Mouse (Mus musculus): ENCODE results near the gene Cox4i1. TPM values are rescaled to one million over a fixed set of nuclear protein-coding genes. Genes with fewer than 3 reads are reported as not detected.

Gene Cox4i1
- total and polyA plus RNA-seq, 2 experiments, result 706 to 1,059 TPM

GRCm38 (mm10) chr8:120632969-120633664 lies 34.9 kb upstream of the Cox4i1 start:
- Histone ChIP-seq H3K9ac (ENCODE audit: low read depth, low read length) (peak overlapping the region; percentile 83; the same call in 1 of the 2 replicates), H3K36me3 (ENCODE audit: control insufficient read depth, insufficient read depth, low read length) (no peaks in the 10 kb centered on the region), H3K27ac (replicated peaks; ENCODE audit: insufficient read depth, low read depth, low read length) (no peak overlapping the region), H3K4me3 (ENCODE audit: insufficient read depth, low read depth, low read length) (peak overlapping the region; percentile 66; the same call in 1 of the 2 replicates), H3K27me3 (ENCODE audit: control insufficient read depth, insufficient read depth, low read length) (no peaks in the 10 kb centered on the region), H3K79me2 (ENCODE audit: control insufficient read depth, insufficient read depth, low read length) (no peaks in the 10 kb centered on the region), H3K4me1 (ENCODE audit: control insufficient read depth, insufficient read depth, low read length) (peaks cover 2% of the 10 kb centered on the region; the same call in 1 of the 2 replicates)
- 67% methylated on average over 17 of the region's 17 CpGs for WGBS
- no peak for DNase-seq (ENCODE audit: extremely low read depth, low read depth, low spot score)
- TF ChIP-seq POLR2A (IDR thresholded peaks at IDR 0.05; ENCODE audit: extremely low read depth, insufficient read depth, low read length) (no peak), CTCF (IDR thresholded peaks at IDR 0.05; ENCODE audit: low read depth, low read length) (no peak)

GRCm38 (mm10) chr8:120633665-120634271 lies 34.3 kb upstream of the Cox4i1 start:
- TF ChIP-seq POLR2A (IDR thresholded peaks at IDR 0.05; ENCODE audit: extremely low read depth, insufficient read depth, low read length), result no peak
- no peak for TF ChIP-seq CTCF (IDR thresholded peaks at IDR 0.05; ENCODE audit: low read depth, low read length)
- H3K4me3 ChIP-seq (ENCODE audit: insufficient read depth, low read depth, low read length), result peak overlapping the region; percentile 66
- H3K27ac ChIP-seq (replicated peaks; ENCODE audit: insufficient read depth, low read depth, low read length), result peak overlapping the region; percentile 56; the same call in 1 of the 2 replicates
- no peaks in the 10 kb centered on the region for H3K27me3 ChIP-seq (ENCODE audit: control insufficient read depth, insufficient read depth, low read length)
- H3K36me3 ChIP-seq (ENCODE audit: control insufficient read depth, insufficient read depth, low read length), result no peaks in the 10 kb centered on the region
- H3K9ac ChIP-seq (ENCODE audit: low read depth, low read length), result peak overlapping the region; percentile 83
- peaks cover 2% of the 10 kb centered on the region; the same call in 1 of the 2 replicates for H3K4me1 ChIP-seq (ENCODE audit: control insufficient read depth, insufficient read depth, low read length)
- DNase-seq (ENCODE audit: extremely low read depth, low read depth, low spot score), result no peak
- H3K79me2 ChIP-seq (ENCODE audit: control insufficient read depth, insufficient read depth, low read length), result no peaks in the 10 kb centered on the region
- WGBS, result 3% methylated on average over 44 of the region's 44 CpGs

GRCm38 (mm10) chr8:120634329-120634839 lies 33.6 kb upstream of the Cox4i1 start:
- WGBS, result 1% methylated on average over 42 of the region's 42 CpGs
- Histone ChIP-seq H3K36me3 (ENCODE audit: control insufficient read depth, insufficient read depth, low read length) (no peaks in the 10 kb centered on the region), H3K4me1 (ENCODE audit: control insufficient read depth, insufficient read depth, low read length) (peaks cover 2% of the 10 kb centered on the region; the same call in 1 of the 2 replicates), H3K79me2 (ENCODE audit: control insufficient read depth, insufficient read depth, low read length) (no peaks in the 10 kb centered on the region), H3K27me3 (ENCODE audit: control insufficient read depth, insufficient read depth, low read length) (no peaks in the 10 kb centered on the region), H3K9ac (ENCODE audit: low read depth, low read length) (peak overlapping the region; percentile 83), H3K27ac (replicated peaks; ENCODE audit: insufficient read depth, low read depth, low read length) (peak overlapping the region; percentile 84), H3K4me3 (ENCODE audit: insufficient read depth, low read depth, low read length) (peak overlapping the region; percentile 66; the same call in 1 of the 2 replicates)
- peak; percentile 87 for DNase-seq (ENCODE audit: extremely low read depth, low read depth, low spot score)
- TF ChIP-seq POLR2A (IDR thresholded peaks at IDR 0.05; ENCODE audit: extremely low read depth, insufficient read depth, low read length), result 0 out of 2 replicates have a peak, but pooled peaks have one; percentile 20
- TF ChIP-seq CTCF (IDR thresholded peaks at IDR 0.05; ENCODE audit: low read depth, low read length), result no peak

- Histone ChIP-seq H3K36me3 (ENCODE audit: control insufficient read depth, insufficient read depth, low read length) (no peaks in the 10 kb centered on the region), H3K27me3 (ENCODE audit: control insufficient read depth, insufficient read depth, low read length) (no peaks in the 10 kb centered on the region), H3K27ac (replicated peaks; ENCODE audit: insufficient read depth, low read depth, low read length) (no peak overlapping the region), H3K9ac (ENCODE audit: low read depth, low read length) (no peak overlapping the region), H3K4me1 (ENCODE audit: control insufficient read depth, insufficient read depth, low read length) (peaks cover 5% of the 10 kb centered on the region; the same call in 1 of the 2 replicates), H3K79me2 (ENCODE audit: control insufficient read depth, insufficient read depth, low read length) (no peaks in the 10 kb centered on the region), H3K4me3 (ENCODE audit: insufficient read depth, low read depth, low read length) (no peak overlapping the region)
- TF ChIP-seq CTCF (IDR thresholded peaks at IDR 0.05; ENCODE audit: low read depth, low read length) (no peak), POLR2A (IDR thresholded peaks at IDR 0.05; ENCODE audit: extremely low read depth, insufficient read depth, low read length) (no peak)
- WGBS, result 54% methylated on average over 8 of the region's 8 CpGs
- DNase-seq (ENCODE audit: extremely low read depth, low read depth, low spot score), result no peak
Observed at GRCm38 (mm10) chr8:120641245-120641644, 26.8 kb upstream of the Cox4i1 start.

- H3K4me1 ChIP-seq (ENCODE audit: control insufficient read depth, insufficient read depth, low read length), result peaks cover 5% of the 10 kb centered on the region; the same call in 1 of the 2 replicates
- H3K9ac ChIP-seq (ENCODE audit: low read depth, low read length), result no peak overlapping the region
- H3K27me3 ChIP-seq (ENCODE audit: control insufficient read depth, insufficient read depth, low read length), result no peaks in the 10 kb centered on the region
- 89% methylated on average over 10 of the region's 10 CpGs for WGBS
- TF ChIP-seq POLR2A (IDR thresholded peaks at IDR 0.05; ENCODE audit: extremely low read depth, insufficient read depth, low read length) (no peak), CTCF (IDR thresholded peaks at IDR 0.05; ENCODE audit: low read depth, low read length) (no peak)
- no peak for DNase-seq (ENCODE audit: extremely low read depth, low read depth, low spot score)
- H3K79me2 ChIP-seq (ENCODE audit: control insufficient read depth, insufficient read depth, low read length), result no peaks in the 10 kb centered on the region
- H3K27ac ChIP-seq (replicated peaks; ENCODE audit: insufficient read depth, low read depth, low read length), result no peak overlapping the region
- no peak overlapping the region for H3K4me3 ChIP-seq (ENCODE audit: insufficient read depth, low read depth, low read length)
- no peaks in the 10 kb centered on the region for H3K36me3 ChIP-seq (ENCODE audit: control insufficient read depth, insufficient read depth, low read length)
Observed at GRCm38 (mm10) chr8:120642031-120642662, 25.9 kb upstream of the Cox4i1 start.
